Mouse (Mus musculus) kidney, embryonic 16.5 days (tissue): ENCODE results near the gene Sv2b. TPM values are rescaled to one million over a fixed set of nuclear protein-coding genes. Genes with fewer than 3 reads are reported as not detected.

Source experiments
- ATAC-seq: fragments of 200-750 bp; cut with Nextera tagmentation; 2 replicates; pipeline ENCODE4 v1.8.0; 2017; ENCODE audit warnings: moderate TSS enrichment; ENCODE audit not compliant: low FRiP score, low TSS enrichment
- H3K27ac ChIP-seq: fragments of 300-500 bp; sonication (generic); 2 replicates; pipeline ENCODE4 v1.5.1; 2014; ENCODE audit warnings: low read length
- H3K27me3 ChIP-seq: fragments of 300-500 bp; sonication (generic); 2 replicates; pipeline ENCODE4 v1.6.1; 2014; ENCODE audit warnings: low read length, control low read depth, mixed read lengths; ENCODE audit not compliant: insufficient read depth
- H3K36me3 ChIP-seq: fragments of 300-500 bp; sonication (generic); 2 replicates; pipeline ENCODE4 v1.6.1; 2014; ENCODE audit warnings: low read length, control low read depth, mixed read lengths; ENCODE audit not compliant: insufficient read depth
- H3K4me1 ChIP-seq: fragments of 300-500 bp; sonication (generic); 2 replicates; pipeline ENCODE4 v1.6.1; 2014; ENCODE audit warnings: low read length, control low read depth, mixed read lengths; ENCODE audit not compliant: insufficient read depth
- H3K4me2 ChIP-seq: fragments of 300-500 bp; sonication (generic); replicated peaks from 2 replicates; pipeline ENCODE4 v1.6.1; 2014; ENCODE audit warnings: low read depth, low read length
- H3K4me3 ChIP-seq: fragments of 300-500 bp; sonication (generic); 2 replicates; pipeline ENCODE4 v1.5.1; 2014; ENCODE audit warnings: mild to moderate bottlenecking, low read length
- H3K9ac ChIP-seq: fragments of 300-500 bp; sonication (generic); replicated peaks from 2 replicates; pipeline ENCODE4 v1.6.1; 2014; ENCODE audit warnings: low read length
- H3K9me3 ChIP-seq: fragments of 300-500 bp; sonication (generic); 2 replicates; pipeline ENCODE4 v1.6.1; 2016; ENCODE audit warnings: low read length, control low read depth
- WGBS: fragments of 180-500 bp; shearing (Covaris S2); extraction: QIAGEN DNeasy Blood & Tissue Kit; methylation state at CpG from one replicate; pipeline ENCODE4 v1.1.7; 2014; 5-methylcytosine and 5-hydroxymethylcytosine counted together
- polyA plus RNA-seq: library from polyadenylated mRNA; unstranded; fragments of >200 nt; fragmentation: Nextera tagmentation; extraction: Ambion mirVana; gene quantifications from 2 replicates; pipeline ENCODE4 v1.2.1, GENCODE M21; 2015

Sv2b gene
- polyA plus RNA-seq, 1 experiment from 2014 or later: 1.6 TPM

DNA sequence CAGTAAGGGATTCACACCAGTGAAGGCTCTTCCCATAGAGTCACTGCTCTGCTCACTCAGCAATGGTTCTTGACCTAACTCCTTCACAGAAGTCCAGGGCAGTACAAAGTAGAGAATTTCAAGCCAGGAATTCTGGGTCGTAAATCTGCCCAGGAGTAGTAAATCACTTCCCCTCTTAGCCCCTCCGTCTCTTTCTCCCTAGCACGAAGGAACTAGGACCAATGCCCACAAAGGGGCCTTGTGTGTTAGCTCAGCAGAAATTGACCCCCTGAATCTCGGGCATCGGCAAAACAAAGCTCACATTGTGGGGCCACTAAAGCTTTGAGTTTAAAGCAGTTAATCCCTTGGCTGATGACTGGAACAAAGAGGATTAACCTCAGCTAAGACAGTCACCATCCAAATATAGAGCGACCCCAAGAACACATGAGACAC is 12.4 kb downstream of the Sv2b start:
- no peaks in the 10 kb centered on the region for H3K9me3 ChIP-seq
- ATAC-seq: peak; percentile 87
- no peak overlapping the region for H3K4me3 ChIP-seq
- H3K9ac ChIP-seq: no peak overlapping the region
- peaks cover 25% of the 10 kb centered on the region for H3K4me1 ChIP-seq
- H3K36me3 ChIP-seq: no peaks in the 10 kb centered on the region
- H3K27me3 ChIP-seq: no peaks in the 10 kb centered on the region
- WGBS: 13% methylated on average over 6 of the region's 6 CpGs
- H3K27ac ChIP-seq: peak overlapping the region; percentile 67; the same call in 1 of the 2 replicates
- H3K4me2 ChIP-seq: no peak overlapping the region

DNA sequence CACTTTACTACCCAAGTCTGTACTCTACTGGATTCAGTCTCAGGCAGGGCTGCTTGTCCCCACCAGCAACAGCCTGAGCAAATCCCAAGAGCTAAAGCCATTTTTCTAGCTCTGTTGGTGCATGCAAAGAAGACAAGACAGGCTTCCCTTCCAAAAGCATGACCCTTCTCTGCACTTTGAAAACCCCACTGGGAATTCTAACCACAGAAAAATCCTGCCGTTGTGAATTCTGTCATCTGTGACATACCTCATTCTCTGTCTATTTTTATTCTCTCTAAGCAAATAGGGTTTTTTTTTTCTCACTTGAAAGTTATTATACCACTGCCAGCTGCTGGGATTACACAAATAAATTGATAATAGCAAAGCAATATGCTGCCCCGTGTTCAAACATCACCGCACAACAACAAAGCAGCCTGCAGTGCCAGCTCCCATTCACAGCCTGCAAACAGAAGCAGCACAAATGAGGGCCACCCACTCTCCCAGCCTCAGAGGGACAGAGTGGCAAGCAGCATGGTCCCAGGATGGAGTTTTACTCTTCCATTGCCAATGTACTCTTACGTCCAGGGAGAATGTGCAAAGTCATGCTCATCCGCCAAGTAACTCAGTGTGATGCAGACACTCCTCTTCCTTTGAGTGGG is 13.7 kb downstream of the Sv2b start:
- H3K27ac ChIP-seq: no peak overlapping the region
- no peaks in the 10 kb centered on the region for H3K36me3 ChIP-seq
- no peak for ATAC-seq

GRCm38 (mm10) chr7:75292246-75292645 is 16.8 kb downstream of the Sv2b start:
- Histone ChIP-seq H3K27me3 (no peaks in the 10 kb centered on the region), H3K36me3 (no peaks in the 10 kb centered on the region), H3K4me3 (no peak overlapping the region), H3K4me1 (peaks cover 25% of the 10 kb centered on the region), H3K27ac (no peak overlapping the region), H3K4me2 (no peak overlapping the region), H3K9me3 (no peaks in the 10 kb centered on the region), H3K9ac (no peak overlapping the region)
- WGBS: 27% methylated on average over 3 of the region's 3 CpGs
- ATAC-seq: no peak

More for the DNA sequence above, 13.7 kb downstream of the Sv2b start:
- H3K4me3 ChIP-seq: no peak overlapping the region
- H3K27me3 ChIP-seq: no peaks in the 10 kb centered on the region
- H3K9me3 ChIP-seq: no peaks in the 10 kb centered on the region
- no peak overlapping the region for H3K4me2 ChIP-seq
- WGBS: 50% methylated on average over 5 of the region's 5 CpGs
- peaks cover 25% of the 10 kb centered on the region for H3K4me1 ChIP-seq
- no peak overlapping the region for H3K9ac ChIP-seq

DNA sequence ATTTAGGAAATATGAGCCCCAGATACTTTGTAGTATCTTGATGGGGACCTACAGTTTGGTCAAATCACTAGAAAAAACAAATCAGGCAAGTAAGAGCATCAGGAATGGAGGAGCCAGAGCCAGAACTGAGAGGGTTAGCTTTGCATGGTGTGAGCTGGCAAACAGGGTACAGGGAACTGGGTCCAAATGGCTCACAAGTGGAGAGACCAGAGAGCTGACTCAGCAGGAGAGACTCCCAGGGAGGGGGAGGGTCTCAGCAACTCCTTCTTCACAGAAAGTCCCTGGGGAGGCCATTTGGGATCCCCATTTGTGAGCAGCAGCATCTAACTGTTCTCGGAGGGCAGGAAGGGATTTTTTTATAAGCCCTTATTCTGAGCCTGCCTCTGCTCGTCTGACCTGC is 18.5 kb downstream of the Sv2b start:
- H3K4me3 ChIP-seq: no peak overlapping the region
- H3K27me3 ChIP-seq: no peaks in the 10 kb centered on the region
- no peaks in the 10 kb centered on the region for H3K36me3 ChIP-seq
- H3K4me1 ChIP-seq: peaks cover 8% of the 10 kb centered on the region
- WGBS: 26% methylated on average over 2 of the region's 2 CpGs
- H3K27ac ChIP-seq: no peak overlapping the region
- ATAC-seq: no peak
- no peak overlapping the region for H3K9ac ChIP-seq
- H3K4me2 ChIP-seq: no peak overlapping the region
- H3K9me3 ChIP-seq: no peaks in the 10 kb centered on the region

DNA sequence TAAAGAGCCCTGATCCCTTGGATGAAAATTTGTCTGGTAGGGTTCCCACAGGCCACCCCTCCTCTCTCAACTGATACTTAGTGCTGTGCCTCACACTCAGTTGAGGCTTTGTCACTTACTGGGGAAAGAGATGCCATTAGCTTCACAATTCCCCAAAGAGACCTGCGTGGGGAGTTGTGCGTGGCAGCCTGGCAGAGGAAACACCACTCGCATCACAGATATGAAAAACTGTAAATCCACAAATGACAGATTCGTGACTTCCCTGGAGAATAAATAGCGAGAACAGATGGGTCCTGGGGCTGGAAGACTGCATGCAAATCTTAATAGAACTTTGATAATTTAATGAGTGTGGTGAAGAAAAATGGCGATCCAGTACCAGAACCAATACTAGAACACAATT is 21.8 kb downstream of the Sv2b start:
- Histone ChIP-seq H3K9me3 (no peaks in the 10 kb centered on the region), H3K4me2 (no peak overlapping the region), H3K27me3 (no peaks in the 10 kb centered on the region), H3K4me1 (no peaks in the 10 kb centered on the region), H3K36me3 (no peaks in the 10 kb centered on the region), H3K4me3 (no peak overlapping the region), H3K9ac (no peak overlapping the region), H3K27ac (no peak overlapping the region)
- WGBS: 85% methylated on average over 6 of the region's 6 CpGs
- ATAC-seq: no peak

DNA sequence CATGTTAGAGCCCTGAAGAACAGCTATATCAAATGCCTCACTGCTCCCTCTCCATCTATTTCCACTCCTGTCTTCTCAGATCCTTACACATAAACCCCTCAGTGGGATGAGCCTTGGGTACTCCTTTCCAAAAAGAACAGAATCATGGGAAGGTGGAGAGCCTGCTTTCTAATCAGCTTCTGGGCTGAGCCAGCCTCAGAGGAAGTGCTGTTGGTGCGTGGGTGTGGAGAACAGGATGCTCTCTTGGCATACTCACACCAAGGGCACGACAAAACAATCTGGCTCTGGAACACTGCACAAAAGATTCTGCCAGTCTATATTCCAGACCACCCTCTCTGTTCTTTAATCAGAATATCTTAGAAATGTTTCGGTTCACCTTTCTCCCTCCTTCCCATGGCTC is 26.1 kb downstream of the Sv2b start:
- no peak overlapping the region for H3K9ac ChIP-seq
- ATAC-seq: no peak
- H3K4me3 ChIP-seq: no peak overlapping the region

GRCm38 (mm10) chr7:75282080-75282650 is 26.9 kb downstream of the Sv2b start:
- Histone ChIP-seq H3K4me1 (peaks cover 9% of the 10 kb centered on the region), H3K27ac (no peak overlapping the region), H3K9ac (no peak overlapping the region), H3K4me3 (no peak overlapping the region), H3K27me3 (no peaks in the 10 kb centered on the region), H3K36me3 (no peaks in the 10 kb centered on the region), H3K4me2 (no peak overlapping the region), H3K9me3 (no peaks in the 10 kb centered on the region)
- ATAC-seq: no peak
- WGBS: 84% methylated on average over 3 of the region's 3 CpGs

More for the DNA sequence above, 26.1 kb downstream of the Sv2b start:
- WGBS: 70% methylated on average over 3 of the region's 3 CpGs
- Histone ChIP-seq H3K27ac (no peak overlapping the region), H3K4me2 (no peak overlapping the region), H3K9me3 (no peaks in the 10 kb centered on the region), H3K27me3 (no peaks in the 10 kb centered on the region), H3K4me1 (peaks cover 9% of the 10 kb centered on the region), H3K36me3 (no peaks in the 10 kb centered on the region)

DNA sequence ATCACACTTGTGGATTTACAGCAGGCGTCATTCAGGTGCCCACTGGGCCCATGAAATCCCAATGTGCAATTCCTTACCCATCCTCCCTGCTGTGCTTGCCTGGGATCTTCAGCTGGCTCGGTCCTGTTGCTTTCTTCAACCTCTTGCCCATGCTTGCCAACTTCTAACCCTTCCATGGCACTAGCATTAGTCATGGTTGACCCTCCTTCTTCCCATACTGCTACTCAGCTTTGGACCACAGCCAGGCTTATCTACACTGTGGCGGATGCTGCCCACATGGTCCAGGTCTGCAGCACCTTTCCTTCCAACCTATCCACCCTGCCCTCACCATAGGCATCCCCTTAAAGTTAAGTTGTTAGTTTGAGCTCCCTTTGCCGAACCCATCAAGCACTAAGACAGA is 28.0 kb downstream of the Sv2b start:
- no peak for ATAC-seq
- H3K9ac ChIP-seq: no peak overlapping the region
- no peaks in the 10 kb centered on the region for H3K9me3 ChIP-seq
- no peak overlapping the region for H3K4me3 ChIP-seq
- no peak overlapping the region for H3K4me2 ChIP-seq
- WGBS: 90% methylated on average over 4 of the region's 4 CpGs
- no peaks in the 10 kb centered on the region for H3K27me3 ChIP-seq
- H3K4me1 ChIP-seq: peaks cover 9% of the 10 kb centered on the region
- H3K27ac ChIP-seq: no peak overlapping the region
- no peaks in the 10 kb centered on the region for H3K36me3 ChIP-seq

DNA sequence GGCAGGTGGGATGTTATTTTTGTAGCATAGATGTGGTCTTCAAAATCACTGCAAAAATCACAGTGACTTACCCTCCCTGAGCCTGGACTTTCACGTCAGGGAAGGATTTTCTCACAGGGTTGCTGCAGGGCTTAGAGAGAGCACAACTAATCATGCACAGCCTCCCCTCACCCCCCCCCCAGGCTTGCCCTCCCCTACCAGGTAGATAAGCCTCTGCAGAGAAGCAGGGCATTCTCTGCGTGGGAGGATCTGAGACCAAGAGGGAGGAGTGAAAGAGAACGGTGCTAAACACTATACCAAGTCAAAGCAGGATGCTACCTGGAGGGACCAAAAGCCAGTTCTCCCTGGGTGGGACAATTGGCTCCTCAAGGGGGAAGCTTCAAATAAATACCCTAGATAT is 31.2 kb downstream of the Sv2b start:
- Histone ChIP-seq H3K9ac (no peak overlapping the region), H3K27ac (no peak overlapping the region), H3K4me1 (peaks cover 9% of the 10 kb centered on the region), H3K4me3 (no peak overlapping the region), H3K4me2 (no peak overlapping the region), H3K36me3 (no peaks in the 10 kb centered on the region), H3K9me3 (no peaks in the 10 kb centered on the region), H3K27me3 (no peaks in the 10 kb centered on the region)
- WGBS: 5% methylated on average over 3 of the region's 3 CpGs
- no peak for ATAC-seq

DNA sequence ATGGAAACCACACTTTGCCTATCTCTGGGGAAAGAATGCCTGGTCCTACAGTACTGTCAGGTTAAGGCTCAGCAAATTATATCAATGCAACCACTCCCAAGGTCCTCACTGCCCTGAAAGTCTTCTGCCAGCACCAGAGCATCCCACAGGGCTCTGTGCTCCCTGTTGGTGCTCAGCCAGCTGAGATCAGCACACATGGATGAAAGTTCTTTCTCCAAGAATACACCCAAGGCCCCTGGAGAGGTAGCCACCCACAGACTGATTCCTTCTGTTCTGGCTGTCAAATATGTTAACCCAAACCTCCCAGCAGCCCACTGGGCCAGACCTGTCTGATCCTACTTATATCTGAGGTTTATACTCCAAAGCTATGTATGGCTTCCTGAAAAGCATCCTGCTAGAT is 32.3 kb downstream of the Sv2b start:
- no peak overlapping the region for H3K4me2 ChIP-seq
- no peak overlapping the region for H3K4me3 ChIP-seq
- H3K4me1 ChIP-seq: peaks cover 9% of the 10 kb centered on the region
- H3K27me3 ChIP-seq: no peaks in the 10 kb centered on the region
- no peak overlapping the region for H3K27ac ChIP-seq
- no peak overlapping the region for H3K9ac ChIP-seq
- no peak for ATAC-seq
- no peaks in the 10 kb centered on the region for H3K9me3 ChIP-seq
- no peaks in the 10 kb centered on the region for H3K36me3 ChIP-seq
